Mouse (Mus musculus): ENCODE results near the gene 1700011M02Rik.

DNA sequence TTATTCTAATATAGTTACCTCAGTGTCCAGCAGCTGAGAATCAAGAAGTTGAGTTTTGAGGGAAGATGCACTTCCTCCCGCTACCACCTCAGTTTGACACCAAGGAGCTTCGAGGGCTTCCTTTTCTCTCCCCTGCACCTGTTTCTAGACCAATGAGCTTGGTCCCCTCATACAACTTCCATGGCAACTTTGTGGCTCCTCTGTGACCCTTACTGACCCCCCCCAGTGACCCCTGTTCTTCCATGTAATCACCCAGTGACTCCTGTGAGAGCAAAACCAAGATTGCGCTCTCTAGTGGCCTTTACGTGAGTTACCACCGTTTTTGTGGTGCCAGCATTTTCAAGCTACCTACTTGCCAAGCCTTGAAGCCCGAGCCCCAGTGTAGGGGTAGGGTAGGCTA lies 40.8 kb upstream of the 1700011M02Rik start, which contains the start of gene 1700031F05Rik:
- TF ChIP-seq EP300 (IDR thresholded peaks at IDR 0.05; ENCODE audit: low read depth) (no peak), CTCF (IDR thresholded peaks at IDR 0.05; ENCODE audit: low read depth) (no peak)

Data from liver, embryonic 14.5 days (tissue).